Mouse (Mus musculus): ENCODE results near the gene Cox7a1. TPM values are rescaled to one million over a fixed set of nuclear protein-coding genes. Genes with fewer than 3 reads are reported as not detected.

Gene Cox7a1
- polyA plus RNA-seq, 1 experiment from 2014 or later, result 17.0 TPM

DNA sequence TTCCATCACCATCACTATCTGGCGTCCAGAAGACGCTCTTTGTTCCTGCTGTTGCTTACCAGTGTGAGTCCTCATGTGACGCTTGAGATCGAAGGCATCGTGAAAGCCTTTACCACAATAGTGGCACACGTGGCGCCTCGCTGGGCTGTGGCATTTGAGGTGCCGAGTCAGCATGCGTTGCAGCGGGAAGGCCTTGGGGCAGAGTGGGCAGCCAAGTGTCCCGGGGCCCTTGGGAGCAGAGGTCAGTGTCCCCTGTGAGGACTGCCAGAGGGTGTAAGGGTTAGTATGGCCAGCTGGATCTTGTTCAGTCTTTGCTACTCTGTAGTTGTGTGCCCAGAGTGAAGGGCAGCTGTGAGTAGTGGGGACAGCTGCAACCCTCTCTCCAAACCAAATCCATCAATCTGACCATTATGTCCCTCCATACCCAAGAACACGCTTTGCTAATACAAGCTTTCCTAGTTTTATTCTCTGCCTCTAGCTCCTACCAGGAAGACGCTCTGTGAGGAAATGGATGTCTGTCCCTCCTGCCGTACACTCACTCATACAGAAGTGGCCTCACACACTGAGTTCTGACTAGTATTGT, 50.4 kb downstream of the Cox7a1 start:
- Histone ChIP-seq H3K27me3 (replicated peaks; ENCODE audit: control insufficient read depth, insufficient read depth, low read length) (no peaks in the 10 kb centered on the region), H3K4me1 (ENCODE audit: control insufficient read depth, insufficient read depth, low read length) (peaks cover 6% of the 10 kb centered on the region), H3K9me3 (ENCODE audit: control insufficient read depth, low read length) (no peaks in the 10 kb centered on the region), H3K9ac (ENCODE audit: low read depth, low read length) (no peak overlapping the region), H3K27ac (replicated peaks; ENCODE audit: low read depth, low read length) (no peak overlapping the region), H3K4me3 (ENCODE audit: low read depth, low read length) (no peak overlapping the region), H3K36me3 (ENCODE audit: control insufficient read depth, insufficient read depth, low read length) (peaks cover 20% of the 10 kb centered on the region; the same call in 1 of the 2 replicates), H3K4me2 (ENCODE audit: low read depth, low read length) (no peak overlapping the region)
- WGBS, result 92% methylated on average over 15 of the region's 15 CpGs
- ATAC-seq (ENCODE audit: low read depth), result no peak
- DNase-seq (ENCODE audit: low spot score), result no peak

GRCm38 (mm10) chr7:30235091-30235490, 51.1 kb downstream of the Cox7a1 start:
- peaks cover 6% of the 10 kb centered on the region for H3K4me1 ChIP-seq (ENCODE audit: control insufficient read depth, insufficient read depth, low read length)
- H3K27ac ChIP-seq (replicated peaks; ENCODE audit: low read depth, low read length), result no peak overlapping the region
- no peak overlapping the region for H3K4me3 ChIP-seq (ENCODE audit: low read depth, low read length)
- 94% methylated on average over 8 of the region's 8 CpGs for WGBS
- H3K9ac ChIP-seq (ENCODE audit: low read depth, low read length), result no peak overlapping the region
- DNase-seq (ENCODE audit: low spot score) (no peak), ATAC-seq (ENCODE audit: low read depth) (no peak)
- H3K36me3 ChIP-seq (ENCODE audit: control insufficient read depth, insufficient read depth, low read length), result peaks cover 15% of the 10 kb centered on the region; the same call in 1 of the 2 replicates
- no peaks in the 10 kb centered on the region for H3K9me3 ChIP-seq (ENCODE audit: control insufficient read depth, low read length)
- H3K4me2 ChIP-seq (ENCODE audit: low read depth, low read length), result no peak overlapping the region
- H3K27me3 ChIP-seq (replicated peaks; ENCODE audit: control insufficient read depth, insufficient read depth, low read length), result no peaks in the 10 kb centered on the region

- no peaks in the 10 kb centered on the region for H3K9me3 ChIP-seq (ENCODE audit: control insufficient read depth, low read length)
- no peak within 1 kb of the TSS for H3K4me3 ChIP-seq (ENCODE audit: low read depth, low read length)
- H3K27ac ChIP-seq (replicated peaks; ENCODE audit: low read depth, low read length), result no peak within 1 kb of the TSS
- no peak within 1 kb of the TSS for H3K4me2 ChIP-seq (ENCODE audit: low read depth, low read length)
- ATAC-seq (ENCODE audit: low read depth), result no peak
- no peak for DNase-seq (ENCODE audit: low spot score)
- H3K36me3 ChIP-seq (ENCODE audit: control insufficient read depth, insufficient read depth, low read length), result peaks cover 15% of the 10 kb centered on the region; the same call in 1 of the 2 replicates
- H3K4me1 ChIP-seq (ENCODE audit: control insufficient read depth, insufficient read depth, low read length), result peaks cover 6% of the 10 kb centered on the region
- WGBS, result 81% methylated on average over 4 of the region's 4 CpGs
- H3K27me3 ChIP-seq (replicated peaks; ENCODE audit: control insufficient read depth, insufficient read depth, low read length), result no peaks in the 10 kb centered on the region
- H3K9ac ChIP-seq (ENCODE audit: low read depth, low read length), result no peak within 1 kb of the TSS
Measured at GRCm38 (mm10) chr7:30235625-30236024, 51.7 kb downstream of the Cox7a1 start, which contains the start of gene Ovol3. TSS of gene Ovol3 (minus strand) at chr7:30235725.

Other genes with a start within 250 kb of the Cox7a1 start
- gene Zfp74, start 230.1 kb upstream of the Cox7a1 start, polyA plus RNA-seq (2014; fragmentation: Nextera tagmentation; extraction: Ambion mirVana), result 8.9 and 10.3 TPM in 2 replicates
- 29.5 and 29.9 TPM in 2 replicates for gene Zfp568, start 200.2 kb upstream of the Cox7a1 start, polyA plus RNA-seq (2014; fragmentation: Nextera tagmentation; extraction: Ambion mirVana)
- 4.4 and 6.4 TPM in 2 replicates for gene Zfp14, start 132.8 kb upstream of the Cox7a1 start, polyA plus RNA-seq (2014; fragmentation: Nextera tagmentation; extraction: Ambion mirVana)
- gene Zfp82, start 111.2 kb upstream of the Cox7a1 start, polyA plus RNA-seq (2014; fragmentation: Nextera tagmentation; extraction: Ambion mirVana), result 6.4 and 7.0 TPM in 2 replicates
- gene Gm26920, start 93.7 kb upstream of the Cox7a1 start, polyA plus RNA-seq (2014; fragmentation: Nextera tagmentation; extraction: Ambion mirVana), result 1.4 and 2.5 TPM in 2 replicates
- 7.9 and 11.2 TPM in 2 replicates for gene Zfp566, start 93.6 kb upstream of the Cox7a1 start, polyA plus RNA-seq (2014; fragmentation: Nextera tagmentation; extraction: Ambion mirVana)
- 136 and 141 TPM in 2 replicates for gene Zfp260, start 89.4 kb upstream of the Cox7a1 start, polyA plus RNA-seq (2014; fragmentation: Nextera tagmentation; extraction: Ambion mirVana)
- gene Zfp382, start 62.2 kb upstream of the Cox7a1 start, polyA plus RNA-seq (2014; fragmentation: Nextera tagmentation; extraction: Ambion mirVana), result 5.8 and 6.5 TPM in 2 replicates
- gene Zfp146, start 14.4 kb upstream of the Cox7a1 start, polyA plus RNA-seq (2014; fragmentation: Nextera tagmentation; extraction: Ambion mirVana), result 18.1 and 18.4 TPM in 2 replicates
- 96.4 and 107 TPM in 2 replicates for gene Capns1, start 14.7 kb downstream of the Cox7a1 start, polyA plus RNA-seq (2014; fragmentation: Nextera tagmentation; extraction: Ambion mirVana)
- 172 and 180 TPM in 2 replicates for gene Polr2i, start 47.8 kb downstream of the Cox7a1 start, polyA plus RNA-seq (2014; fragmentation: Nextera tagmentation; extraction: Ambion mirVana)
- gene Tbcb, start 48.1 kb downstream of the Cox7a1 start, polyA plus RNA-seq (2014; fragmentation: Nextera tagmentation; extraction: Ambion mirVana), result 166 and 169 TPM in 2 replicates
- 1.1 and 1.4 TPM in 2 replicates for gene Ovol3, start 51.6 kb downstream of the Cox7a1 start, polyA plus RNA-seq (2014; fragmentation: Nextera tagmentation; extraction: Ambion mirVana)
- 0.22 and 0.28 TPM in 2 replicates for gene Thap8, start 96.0 kb downstream of the Cox7a1 start, polyA plus RNA-seq (2014; fragmentation: Nextera tagmentation; extraction: Ambion mirVana)
- 7.5 and 7.7 TPM in 2 replicates for gene Wdr62, start 96.3 kb downstream of the Cox7a1 start, polyA plus RNA-seq (2014; fragmentation: Nextera tagmentation; extraction: Ambion mirVana)
- gene Clip3, start 107.6 kb downstream of the Cox7a1 start, polyA plus RNA-seq (2014; fragmentation: Nextera tagmentation; extraction: Ambion mirVana), result 51.8 and 58.1 TPM in 2 replicates
- gene Alkbh6, start 124.6 kb downstream of the Cox7a1 start, polyA plus RNA-seq (2014; fragmentation: Nextera tagmentation; extraction: Ambion mirVana), result 69.4 and 72.3 TPM in 2 replicates
- gene Syne4, start 130.7 kb downstream of the Cox7a1 start, polyA plus RNA-seq (2014; fragmentation: Nextera tagmentation; extraction: Ambion mirVana), result 25.4 and 35.4 TPM in 2 replicates
- not detected in 2 replicates for gene E130208F15Rik, start 137.6 kb downstream of the Cox7a1 start, polyA plus RNA-seq (2014; fragmentation: Nextera tagmentation; extraction: Ambion mirVana)
- gene Sdhaf1, start 139.8 kb downstream of the Cox7a1 start, polyA plus RNA-seq (2014; fragmentation: Nextera tagmentation; extraction: Ambion mirVana), result 18.8 and 19.5 TPM in 2 replicates
- gene Lrfn3, start 178.6 kb downstream of the Cox7a1 start, polyA plus RNA-seq (2014; fragmentation: Nextera tagmentation; extraction: Ambion mirVana), result 4.2 and 4.7 TPM in 2 replicates
- 82.9 and 97.0 TPM in 2 replicates for gene Tyrobp, start 229.6 kb downstream of the Cox7a1 start, polyA plus RNA-seq (2014; fragmentation: Nextera tagmentation; extraction: Ambion mirVana)
- gene Hcst, start 235.7 kb downstream of the Cox7a1 start, polyA plus RNA-seq (2014; fragmentation: Nextera tagmentation; extraction: Ambion mirVana), result 2.2 and 2.4 TPM in 2 replicates
- 1.0 and 2.0 TPM in 2 replicates for gene Nfkbid, start 237.6 kb downstream of the Cox7a1 start, polyA plus RNA-seq (2014; fragmentation: Nextera tagmentation; extraction: Ambion mirVana)

All from embryonic facial prominence, embryonic 14.5 days (tissue).